Mouse (Mus musculus): ENCODE data around the gene Tut4. TPM values are rescaled to one million over a fixed set of nuclear protein-coding genes. Genes with fewer than 3 reads are reported as not detected.

Gene Tut4
- 10 to 100 TPM; 40.3 to 41.3 TPM for total RNA-seq (2021)
- long read RNA-seq, experiment 1, partial matches to known transcripts = 2 of 3 reads
- long read RNA-seq, experiment 1, other reads (novel, unspliced or antisense) = 1 of 3 reads
- long read RNA-seq, experiment 2, partial matches to known transcripts = 1 of 4 reads
- long read RNA-seq, experiment 2, other reads (novel, unspliced or antisense) = 3 of 4 reads

GRCm38 (mm10) chr4:108459231-108460155 lies at the start of gene Tut4:
Gene Tut4 (plus strand): TSS chr4:108459426.
- peak; percentile 87 to 92 for DNase-seq (ENCODE audit: low spot score in 2 of 2)

DNA sequence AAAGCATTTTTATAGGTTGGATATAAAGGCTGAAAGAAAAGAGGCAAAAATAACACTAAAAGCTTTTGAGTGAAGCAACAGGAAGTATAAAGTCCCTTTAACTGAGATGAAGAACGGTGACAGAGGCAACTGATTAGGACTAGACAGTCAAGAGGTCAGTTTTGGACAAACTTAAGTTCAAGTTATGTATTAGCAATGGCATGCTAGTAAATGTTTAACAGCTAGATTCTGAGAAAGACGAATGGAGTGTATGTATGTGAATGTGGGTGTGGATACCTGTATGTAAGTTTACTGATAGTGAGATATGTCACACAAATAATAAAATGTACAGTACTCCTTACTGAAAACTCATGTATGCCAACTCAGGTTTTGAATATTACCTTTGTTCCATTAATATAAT lies 34.6 kb upstream of the Tut4 start:
- no peak for DNase-seq (ENCODE audit: low spot score in 2 of 2)

DNA sequence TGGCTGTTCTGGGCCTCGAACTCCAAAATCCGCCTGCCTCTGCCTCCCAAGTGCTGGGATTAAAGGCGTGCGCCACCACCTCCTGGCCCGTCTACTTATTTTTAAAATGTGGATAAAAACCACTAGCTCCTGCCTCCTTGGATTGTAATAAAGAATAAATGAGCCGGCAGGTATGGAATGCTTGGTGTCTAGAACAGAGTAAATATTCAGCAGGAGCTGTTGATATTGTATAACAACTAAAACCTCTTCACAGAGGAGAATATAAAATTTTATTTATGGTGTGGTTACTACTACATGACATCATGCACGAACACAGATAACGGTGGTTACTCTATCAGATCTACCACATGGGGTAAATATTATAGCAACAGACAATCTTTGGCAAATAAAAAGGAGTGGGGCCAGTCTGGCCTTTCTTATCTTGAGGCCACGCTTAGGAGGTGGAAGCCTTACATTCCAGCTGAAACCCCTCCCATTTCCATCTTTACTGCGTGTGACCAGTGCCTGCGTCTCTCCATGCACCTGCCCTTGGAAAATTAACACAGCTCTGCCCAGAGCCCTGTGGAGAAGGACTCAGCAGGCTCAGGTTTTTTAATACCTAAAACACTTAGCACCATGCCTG lies 31.4 kb upstream of the Tut4 start:
- DNase-seq (ENCODE audit: low spot score in 2 of 2) = no peak

GRCm38 (mm10) chr4:108428341-108428721 lies 30.9 kb upstream of the Tut4 start:
- DNase-seq (ENCODE audit: low spot score in 2 of 2) = no peak

DNA sequence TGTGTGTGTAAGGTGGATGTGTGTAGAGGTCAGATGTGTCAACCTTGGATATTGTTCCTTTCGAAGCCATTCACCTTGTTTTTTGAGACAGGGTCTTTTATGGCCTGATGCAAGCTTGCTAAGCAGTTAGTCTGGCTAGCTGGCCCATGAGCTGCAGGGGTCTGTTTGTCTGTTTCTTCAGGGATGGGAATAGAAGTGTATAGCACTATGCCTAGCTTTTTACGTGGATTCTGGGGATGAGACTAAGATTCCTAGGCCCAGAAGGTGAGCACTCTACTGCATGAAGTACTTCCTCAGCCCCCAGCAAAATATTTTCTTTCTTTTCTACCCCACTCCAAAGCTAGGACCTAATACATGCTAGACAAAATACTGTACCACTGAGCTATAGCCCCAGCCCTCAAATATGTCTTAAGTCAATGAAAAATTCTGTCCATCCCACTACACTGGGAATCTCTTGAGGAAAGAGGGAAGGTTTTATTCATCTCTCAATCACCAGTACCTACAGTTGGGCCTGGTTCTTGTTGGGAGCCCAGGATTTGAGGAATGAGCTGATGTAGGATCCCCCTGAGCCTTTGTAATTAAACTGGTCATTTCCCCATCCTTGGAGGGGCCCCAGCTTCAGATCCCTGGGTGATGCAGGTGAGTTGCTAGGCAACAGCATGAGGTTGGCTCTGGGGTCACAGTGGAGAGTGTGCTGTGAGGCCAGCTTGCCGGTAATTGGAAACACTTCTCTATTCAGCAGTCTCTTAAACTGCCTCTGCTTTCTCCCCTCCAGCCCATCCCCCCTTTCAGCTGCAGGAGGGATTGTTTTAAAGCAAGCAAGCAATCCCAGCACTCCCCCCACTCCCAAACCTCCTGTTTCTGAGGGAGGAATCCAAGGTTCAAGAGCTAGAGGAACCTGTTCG lies 28.3 kb upstream of the Tut4 start:
- no peak for DNase-seq (ENCODE audit: low spot score in 2 of 2)

DNA sequence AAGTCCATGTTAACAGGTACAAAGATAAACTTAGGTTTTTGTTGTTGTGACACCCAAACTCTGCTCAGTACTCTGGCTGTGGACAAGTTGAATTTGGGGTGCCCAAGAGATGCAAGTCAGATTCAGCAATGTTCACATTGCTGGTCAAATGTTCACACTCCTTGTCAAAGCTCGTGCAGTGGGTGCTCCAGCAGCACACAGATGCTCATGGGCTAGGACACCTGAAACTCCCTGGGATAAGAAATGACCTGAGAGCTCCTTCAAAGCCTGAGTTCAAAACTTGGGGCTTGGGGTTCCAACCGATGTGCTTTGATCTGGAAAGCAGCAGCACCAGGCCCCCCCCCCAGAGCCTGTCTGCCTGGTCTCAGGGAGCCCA lies 27.7 kb upstream of the Tut4 start:
- no peak for DNase-seq (ENCODE audit: low spot score in 2 of 2)

- DNase-seq (ENCODE audit: low spot score in 2 of 2) = no peak
Measured at GRCm38 (mm10) chr4:108433341-108433740, 25.9 kb upstream of the Tut4 start.

GRCm38 (mm10) chr4:108434221-108434620 lies 25.0 kb upstream of the Tut4 start:
- no peak for DNase-seq (ENCODE audit: low spot score in 2 of 2)

GRCm38 (mm10) chr4:108434781-108435180 lies 24.4 kb upstream of the Tut4 start:
- no peak for DNase-seq (ENCODE audit: low spot score in 2 of 2)

DNA sequence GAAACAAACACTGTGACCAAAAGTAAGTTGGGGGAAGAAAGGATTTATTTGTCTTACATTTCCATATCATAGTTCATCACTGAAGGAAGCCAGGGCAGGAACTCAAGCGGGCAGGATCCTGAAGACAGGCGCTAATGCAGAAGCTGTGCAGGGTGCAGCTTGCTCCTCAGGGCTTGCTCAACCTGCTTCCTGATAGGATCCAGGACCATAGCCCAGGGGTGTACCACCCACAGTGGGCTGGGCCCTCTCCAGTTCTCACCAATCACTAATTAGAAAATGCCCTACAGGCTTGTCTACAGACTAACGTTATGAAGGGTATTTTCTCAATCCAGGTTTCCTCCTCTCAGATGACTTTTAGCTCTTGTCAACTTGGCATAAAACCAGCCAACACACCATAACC lies 23.6 kb upstream of the Tut4 start:
- DNase-seq (ENCODE audit: low spot score in 2 of 2) = no peak

GRCm38 (mm10) chr4:108436225-108436624 lies 23.0 kb upstream of the Tut4 start:
- no peak for DNase-seq (ENCODE audit: low spot score in 2 of 2)

GRCm38 (mm10) chr4:108438082-108438840 lies 21.0 kb upstream of the Tut4 start:
- DNase-seq (ENCODE audit: low spot score in 2 of 2) = no peak

GRCm38 (mm10) chr4:108448091-108448490 lies 11.1 kb upstream of the Tut4 start:
- DNase-seq (ENCODE audit: low spot score in 2 of 2) = no peak

DNA sequence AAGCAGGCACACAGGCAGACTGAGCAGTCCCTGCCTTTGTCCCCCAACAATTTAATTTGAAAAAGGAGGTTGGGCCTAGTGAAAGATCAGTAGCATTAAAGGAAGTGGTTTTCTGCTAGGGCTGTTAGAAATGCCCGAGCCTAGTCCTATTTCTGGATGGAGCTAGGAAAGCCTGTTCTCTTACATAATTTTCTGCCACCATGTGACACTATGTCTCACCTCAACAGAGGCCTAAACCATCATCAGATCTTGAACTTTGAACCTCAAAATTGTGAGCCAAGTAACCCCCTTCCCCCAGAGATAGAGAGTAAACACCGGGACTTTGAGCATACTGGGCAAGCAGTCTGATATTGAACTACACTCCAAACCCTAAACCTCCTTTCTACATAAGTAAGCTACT lies 3.2 kb upstream of the Tut4 start:
- DNase-seq (ENCODE audit: low spot score in 2 of 2) = no peak

GRCm38 (mm10) chr4:108458201-108458741 lies 955 bp upstream of the Tut4 start:
- no peak for DNase-seq (ENCODE audit: low spot score in 2 of 2)

DNA sequence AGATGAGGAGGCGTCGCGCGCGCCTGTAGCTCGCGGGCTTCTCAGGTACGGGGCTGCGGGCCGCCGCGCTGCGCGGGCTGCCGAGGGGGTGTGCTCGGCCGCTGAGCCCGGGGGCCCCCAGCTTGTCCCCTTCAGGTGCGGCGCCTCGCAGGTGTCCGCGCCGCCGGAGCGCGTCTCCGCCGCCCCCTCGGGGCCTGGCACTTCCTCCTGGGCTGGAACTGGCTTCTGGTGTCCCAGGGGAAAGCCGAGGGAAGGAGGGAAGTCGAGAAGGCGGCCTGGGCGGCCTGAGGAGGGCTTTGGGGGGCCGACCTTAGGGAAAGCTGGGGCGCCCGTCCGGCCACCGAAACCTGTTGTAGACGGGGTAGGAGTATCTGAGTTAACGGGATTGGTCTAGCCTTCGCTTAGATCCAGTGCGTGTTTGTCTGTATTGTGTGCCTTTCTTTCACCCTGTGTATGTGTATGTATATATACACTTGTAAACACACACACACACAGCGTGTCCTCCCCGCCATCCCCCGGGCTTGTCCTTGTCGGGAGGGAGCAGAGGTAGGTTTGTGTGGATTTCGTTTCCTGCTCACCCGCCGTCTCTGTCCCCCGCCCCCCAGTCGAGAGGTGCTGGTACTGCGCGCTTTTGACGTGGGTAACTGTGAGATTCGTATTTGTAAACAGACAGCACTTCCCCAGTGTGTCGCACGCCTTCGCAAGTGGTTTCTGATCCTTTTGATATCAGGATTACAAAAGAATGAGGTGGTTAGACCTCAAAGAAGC lies 1.1 kb downstream of the Tut4 start:
- peak; percentile 31 to 34 for DNase-seq (ENCODE audit: low spot score in 2 of 2)

GRCm38 (mm10) chr4:108461262-108461903 lies 2.2 kb downstream of the Tut4 start:
- no peak for DNase-seq (ENCODE audit: low spot score in 2 of 2)

- no peak for DNase-seq (ENCODE audit: low spot score in 2 of 2)
Measured at GRCm38 (mm10) chr4:108473586-108473985, 14.4 kb downstream of the Tut4 start.

GRCm38 (mm10) chr4:108482776-108483175 lies 23.6 kb downstream of the Tut4 start:
- DNase-seq (ENCODE audit: low spot score in 2 of 2) = no peak

All from layer of hippocampus, postnatal 14 days (tissue).